Mouse (Mus musculus) lung, postnatal 10 days (tissue): Measurements from ENCODE around the gene Stat1.
A peak's percentile ranks its signal among the peaks of the same experiment; 100 is the strongest.

ENCODE experiments used
- DNase-seq: peaks from one replicate; pipeline ENCODE4 v3.0.0; 2021

Gene Stat1

GRCm38 (mm10) chr1:52166652-52167220 is 47.5 kb downstream of the Stat1 start:
- peak; percentile 30 for DNase-seq

- DNase-seq, result peak; percentile 42
These were observed 50.8 kb downstream of the Stat1 start for GRCm38 (mm10) chr1:52170057-52170456.

- no peak for DNase-seq
These were observed 51.5 kb downstream of the Stat1 start for GRCm38 (mm10) chr1:52170747-52171146.

- no peak for DNase-seq
These were observed 52.0 kb downstream of the Stat1 start for GRCm38 (mm10) chr1:52171271-52171670.

GRCm38 (mm10) chr1:52175321-52175720 is 56.1 kb downstream of the Stat1 start:
- no peak for DNase-seq

- no peak for DNase-seq
These were observed 56.7 kb downstream of the Stat1 start for GRCm38 (mm10) chr1:52175983-52176382.

- no peak for DNase-seq
These were observed 57.8 kb downstream of the Stat1 start for GRCm38 (mm10) chr1:52176999-52177398.

GRCm38 (mm10) chr1:52179939-52180568 is 60.8 kb downstream of the Stat1 start:
- no peak for DNase-seq

- DNase-seq, result no peak
These were observed 62.8 kb downstream of the Stat1 start for GRCm38 (mm10) chr1:52181994-52182393.

GRCm38 (mm10) chr1:52182992-52183391 is 63.8 kb downstream of the Stat1 start:
- no peak for DNase-seq
